Mouse (Mus musculus) testis, adult 2 months (tissue): ENCODE results near the gene Josd2.

Source experiments
- CTCF ChIP-seq: fragments of 200-500 bp; IDR thresholded peaks from 2 replicates; pipeline ENCODE4 v1.5.1; 2012; ENCODE audit warnings: low read depth, mild to moderate bottlenecking, inconsistent platforms, low read length, moderate library complexity; ENCODE audit not compliant: control insufficient read depth, insufficient read depth, insufficient replicate concordance
- POLR2A ChIP-seq: fragments of 200-500 bp; IDR thresholded peaks from 2 replicates; pipeline ENCODE4 v1.6.1; 2012; ENCODE audit warnings: low read depth, mild to moderate bottlenecking, inconsistent platforms, low read length, moderate library complexity; ENCODE audit not compliant: control insufficient read depth

GRCm38 (mm10) chr7:44427666-44428065, 40.1 kb upstream of the Josd2 start:
- no peak for TF ChIP-seq POLR2A
- TF ChIP-seq CTCF: no peak
